Mouse (Mus musculus): Measurements from ENCODE around the gene Ddhd1. TPM values are rescaled to one million over a fixed set of nuclear protein-coding genes. Genes with fewer than 3 reads are reported as not detected.

Gene Ddhd1
- 7.6 and 9.0 TPM in 2 replicates for polyA plus RNA-seq (2015; fragmentation: Nextera tagmentation; extraction: Ambion mirVana)

DNA sequence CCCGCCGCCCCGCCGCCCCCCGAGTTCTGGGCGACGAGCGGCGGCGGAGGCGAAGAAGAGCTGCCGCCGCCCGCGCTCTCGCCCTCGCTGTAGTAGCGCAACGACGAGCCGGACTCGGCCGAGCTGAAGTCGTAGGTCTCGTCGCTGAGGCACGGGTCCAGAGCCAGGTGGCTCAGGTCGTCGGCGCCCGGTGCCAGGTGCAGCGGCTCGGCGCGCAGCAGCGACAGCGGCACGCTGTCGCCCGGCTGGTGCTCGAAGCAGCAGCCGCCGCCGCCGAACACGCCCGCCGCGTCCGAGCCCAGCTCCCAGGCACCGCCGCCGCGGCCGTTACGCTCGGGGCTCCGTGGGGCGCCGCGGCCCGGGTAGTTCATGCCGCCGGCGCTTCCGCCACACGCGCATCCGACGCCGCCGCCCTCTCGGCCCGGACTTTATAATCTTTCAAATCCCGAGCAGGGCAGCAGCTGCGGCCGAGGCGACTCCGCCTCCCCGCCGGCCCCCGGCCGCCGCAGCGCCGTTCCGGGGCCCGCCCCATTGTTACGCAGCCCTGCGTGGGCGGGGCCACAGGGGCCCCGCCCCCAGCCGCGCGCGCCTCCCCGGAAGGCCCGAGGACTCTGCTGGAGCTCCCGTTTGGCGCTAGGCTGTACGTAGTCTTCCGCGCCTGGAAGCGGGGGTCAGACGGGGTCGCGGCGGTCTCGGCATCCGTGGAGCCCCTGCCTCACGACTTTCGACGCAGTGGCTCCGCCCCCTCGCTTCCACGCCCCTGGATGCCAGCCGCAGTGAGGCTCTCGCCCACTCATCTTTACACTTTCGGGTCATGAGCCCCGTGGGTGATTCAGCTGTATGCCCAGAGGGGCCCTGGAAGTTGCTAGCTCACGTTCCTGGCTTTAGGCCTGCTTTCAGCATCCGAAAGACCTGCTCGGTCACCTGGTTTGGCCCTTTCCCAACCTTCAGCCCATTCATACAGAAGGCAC lies at the start of gene Ddhd1:
Gene Ddhd1 (minus strand): TSS at position 503 of the 971 bp plus-strand sequence.
- under 1% methylated on average over 106 of the region's 123 CpGs for WGBS
- Histone ChIP-seq H3K36me3 (no peaks in the 10 kb centered on the region), H3K27ac (peak within 1 kb of the TSS; percentile 95), H3K4me3 (replicated peaks) (peak within 1 kb of the TSS; percentile 89), H3K9me3 (no peaks in the 10 kb centered on the region), H3K9ac (peak within 1 kb of the TSS; percentile 81), H3K4me2 (peak within 1 kb of the TSS; percentile 92), H3K27me3 (replicated peaks) (no peaks in the 10 kb centered on the region), H3K4me1 (peaks cover 12% of the 10 kb centered on the region)
- peak; percentile 91 for ATAC-seq (ENCODE audit: insufficient read depth, low FRiP score, low read depth)

DNA sequence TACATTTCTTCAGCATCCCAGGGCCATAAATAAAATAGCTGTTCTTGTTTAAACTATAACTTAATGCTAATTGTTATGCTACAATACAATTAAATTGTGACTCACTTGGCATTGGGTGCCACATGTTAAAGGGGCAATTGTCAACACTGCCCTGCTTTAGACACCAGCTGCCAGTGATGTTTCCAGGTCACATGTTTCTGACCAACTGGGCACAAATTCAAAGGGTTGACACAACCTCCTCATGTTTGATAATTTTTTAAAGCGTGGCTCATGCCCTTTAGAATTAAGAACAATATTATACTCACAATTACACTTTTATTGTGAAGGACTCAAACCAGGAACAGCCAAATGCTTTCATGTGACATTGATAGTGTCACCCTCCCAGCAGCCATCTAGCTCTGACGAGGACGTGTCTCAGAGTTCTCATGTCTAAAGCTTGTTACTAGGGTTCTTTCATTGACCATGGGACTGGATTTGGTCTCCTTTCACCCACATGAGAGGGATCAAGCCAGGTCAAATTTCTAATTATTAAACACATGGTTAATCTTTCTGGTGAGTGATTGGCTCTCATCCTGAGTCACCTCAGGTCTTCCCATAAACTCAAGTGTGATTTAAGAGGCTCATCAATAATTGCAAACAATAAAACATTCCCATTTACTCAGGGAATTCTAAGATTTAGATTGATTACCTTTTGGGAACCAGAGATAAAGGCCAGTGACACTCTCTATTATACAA lies 49.4 kb upstream of the Ddhd1 start:
- no peak overlapping the region for H3K9ac ChIP-seq
- H3K4me1 ChIP-seq = no peaks in the 10 kb centered on the region
- no peak overlapping the region for H3K27ac ChIP-seq
- H3K27me3 ChIP-seq (replicated peaks) = no peaks in the 10 kb centered on the region
- no peak overlapping the region for H3K4me2 ChIP-seq
- no peak for ATAC-seq (ENCODE audit: insufficient read depth, low FRiP score, low read depth)
- no peak overlapping the region for H3K4me3 ChIP-seq (replicated peaks)
- no peaks in the 10 kb centered on the region for H3K36me3 ChIP-seq
- 63% methylated on average over 3 of the region's 3 CpGs for WGBS
- H3K9me3 ChIP-seq = no peaks in the 10 kb centered on the region

DNA sequence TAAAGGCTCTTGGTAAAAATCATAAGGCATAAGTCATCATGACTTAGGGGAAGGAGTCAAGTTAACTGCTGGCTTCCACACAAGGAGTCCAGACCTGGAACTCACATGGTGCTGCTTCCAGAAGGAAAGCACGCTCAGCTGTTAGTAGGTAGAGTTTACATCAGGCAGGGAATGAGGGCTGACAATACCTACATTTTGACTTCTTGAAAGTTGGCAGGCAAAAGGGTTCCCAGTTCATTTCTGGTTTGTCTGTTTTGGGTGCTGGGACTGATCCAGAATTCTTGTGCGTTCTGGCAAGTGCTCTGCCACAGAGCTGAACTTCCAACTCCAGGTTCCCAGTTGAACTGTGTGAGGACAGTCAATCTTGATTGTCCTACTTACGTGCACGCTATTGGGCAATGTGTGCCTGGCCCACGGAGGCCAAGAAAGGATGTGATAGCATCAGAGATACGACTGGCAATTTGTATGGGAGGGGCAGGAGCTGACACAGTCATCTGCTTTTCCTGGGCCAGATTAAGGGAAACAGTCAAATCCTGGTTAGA lies 42.2 kb upstream of the Ddhd1 start:
- H3K9ac ChIP-seq = no peak overlapping the region
- no peaks in the 10 kb centered on the region for H3K4me1 ChIP-seq
- H3K9me3 ChIP-seq = no peaks in the 10 kb centered on the region
- H3K36me3 ChIP-seq = no peaks in the 10 kb centered on the region
- no peak for ATAC-seq (ENCODE audit: insufficient read depth, low FRiP score, low read depth)
- WGBS = 72% methylated on average over 6 of the region's 6 CpGs
- H3K4me3 ChIP-seq (replicated peaks) = no peak overlapping the region
- H3K4me2 ChIP-seq = no peak overlapping the region
- no peaks in the 10 kb centered on the region for H3K27me3 ChIP-seq (replicated peaks)
- H3K27ac ChIP-seq = no peak overlapping the region

DNA sequence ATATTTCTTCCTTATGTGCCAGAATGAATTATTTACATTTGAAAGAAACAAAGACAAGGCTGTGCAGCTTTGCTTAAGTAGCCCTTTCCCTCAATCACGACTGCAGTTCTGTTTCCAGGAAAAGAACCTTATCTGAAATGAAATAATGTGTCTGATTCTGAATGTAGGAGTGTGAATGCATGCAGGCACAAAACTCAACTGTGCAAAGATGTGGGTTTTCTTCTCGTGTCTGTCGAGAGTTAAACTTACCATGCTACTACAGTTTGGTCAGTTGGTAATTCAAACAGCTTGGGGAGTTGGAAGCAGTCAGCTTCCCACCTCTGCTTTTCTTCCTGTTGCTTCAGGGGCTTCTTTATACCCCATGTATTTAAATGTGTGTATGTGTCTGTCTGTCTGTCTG lies 40.9 kb upstream of the Ddhd1 start:
- H3K9ac ChIP-seq = no peak overlapping the region
- H3K4me3 ChIP-seq (replicated peaks) = no peak overlapping the region
- ATAC-seq (ENCODE audit: insufficient read depth, low FRiP score, low read depth) = no peak
- 39% methylated on average over 3 of the region's 3 CpGs for WGBS
- H3K36me3 ChIP-seq = no peaks in the 10 kb centered on the region
- no peak overlapping the region for H3K4me2 ChIP-seq
- H3K27me3 ChIP-seq (replicated peaks) = no peaks in the 10 kb centered on the region
- no peak overlapping the region for H3K27ac ChIP-seq
- no peaks in the 10 kb centered on the region for H3K4me1 ChIP-seq
- H3K9me3 ChIP-seq = no peaks in the 10 kb centered on the region

DNA sequence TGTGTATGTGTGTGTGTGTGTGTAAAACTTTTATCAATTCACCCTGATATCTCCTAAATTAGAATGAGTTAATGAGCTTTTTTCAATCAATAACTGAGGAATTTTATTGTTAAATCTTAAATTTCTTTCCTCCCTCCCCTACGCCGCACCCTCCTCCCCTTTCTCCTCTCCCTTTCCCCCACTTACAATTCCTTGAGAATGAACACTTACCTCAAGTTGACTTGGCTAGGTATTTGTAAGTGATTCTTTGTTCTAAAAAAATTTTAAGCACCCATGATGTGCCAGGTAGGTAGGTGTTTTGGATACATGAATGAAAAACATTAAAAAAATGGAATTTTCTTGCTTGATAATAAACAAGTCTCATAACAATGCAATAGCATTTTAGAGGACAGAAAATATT lies 38.2 kb upstream of the Ddhd1 start:
- no peak for ATAC-seq (ENCODE audit: insufficient read depth, low FRiP score, low read depth)
- 88% methylated on average over 2 of the region's 2 CpGs for WGBS

DNA sequence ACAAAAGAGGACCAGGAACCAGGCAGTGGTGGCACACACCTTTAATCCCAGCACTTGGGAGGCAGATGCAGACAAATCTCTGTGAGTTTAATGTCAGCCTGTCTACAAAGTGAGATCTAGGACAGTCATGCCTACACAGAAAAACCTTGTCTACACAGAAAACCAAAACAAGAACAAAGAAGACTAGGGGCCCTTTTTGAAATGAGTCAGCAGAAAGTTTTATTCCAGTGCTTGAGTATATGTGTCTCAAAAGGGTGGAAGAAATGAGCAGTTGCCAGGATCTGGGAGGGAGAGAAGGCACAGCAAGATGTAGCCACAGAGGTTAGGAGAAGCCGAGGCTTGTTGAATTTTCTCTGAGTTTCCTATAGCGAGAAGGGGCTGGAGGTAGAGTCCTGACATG lies 35.9 kb upstream of the Ddhd1 start:
- no peak overlapping the region for H3K27ac ChIP-seq
- ATAC-seq (ENCODE audit: insufficient read depth, low FRiP score, low read depth) = no peak
- no peaks in the 10 kb centered on the region for H3K4me1 ChIP-seq
- no peak overlapping the region for H3K4me2 ChIP-seq
- WGBS = 90% methylated on average over 2 of the region's 2 CpGs
- H3K27me3 ChIP-seq (replicated peaks) = no peaks in the 10 kb centered on the region
- no peaks in the 10 kb centered on the region for H3K9me3 ChIP-seq
- no peak overlapping the region for H3K9ac ChIP-seq
- H3K36me3 ChIP-seq = no peaks in the 10 kb centered on the region
- H3K4me3 ChIP-seq (replicated peaks) = no peak overlapping the region

More for the DNA sequence above, 38.2 kb upstream of the Ddhd1 start:
- Histone ChIP-seq H3K9ac (no peak overlapping the region), H3K36me3 (no peaks in the 10 kb centered on the region), H3K9me3 (no peaks in the 10 kb centered on the region), H3K27me3 (replicated peaks) (no peaks in the 10 kb centered on the region), H3K4me2 (no peak overlapping the region), H3K4me1 (no peaks in the 10 kb centered on the region), H3K4me3 (replicated peaks) (no peak overlapping the region), H3K27ac (no peak overlapping the region)

DNA sequence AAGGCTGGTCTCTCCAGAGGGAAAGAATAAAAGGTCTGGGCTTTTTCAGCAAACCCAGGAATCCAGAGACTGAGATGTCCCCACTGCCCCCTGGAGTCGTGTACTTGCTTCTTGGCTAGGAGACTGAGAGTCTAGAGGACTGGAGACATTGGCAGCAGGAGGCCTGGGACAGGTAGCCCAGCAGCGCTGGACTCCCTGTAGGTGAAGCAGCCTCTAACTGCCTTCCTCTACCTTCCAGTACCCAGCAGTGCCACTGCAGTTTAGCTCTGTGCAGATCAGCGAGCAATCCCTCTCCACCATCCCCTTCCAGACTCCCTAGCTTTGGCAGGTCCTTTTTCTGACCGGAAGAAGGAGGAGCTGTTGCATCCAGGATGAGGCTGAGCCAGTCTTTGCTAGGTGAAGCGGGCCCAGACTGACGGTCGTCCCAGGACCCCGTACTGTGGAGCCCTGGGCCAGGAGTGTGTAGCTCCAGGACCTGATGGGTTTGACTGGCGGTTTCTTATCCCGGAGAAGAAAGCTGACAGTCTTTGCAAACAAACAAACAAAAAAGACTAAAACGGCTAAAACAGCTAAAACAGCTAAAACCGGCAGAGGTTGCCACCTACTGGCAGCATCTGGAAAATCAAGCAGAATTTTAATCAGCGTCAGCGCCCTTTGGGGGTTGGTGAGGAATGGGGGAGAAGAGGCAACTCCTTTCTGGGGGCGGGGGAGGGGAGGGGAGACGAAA lies 32.7 kb upstream of the Ddhd1 start:
- Histone ChIP-seq H3K9ac (0 out of 2 replicates have a peak overlapping the region, but pooled peaks have one; percentile 19), H3K27ac (peak overlapping the region; percentile 54; the same call in 1 of the 2 replicates), H3K4me1 (no peaks in the 10 kb centered on the region), H3K27me3 (replicated peaks) (no peaks in the 10 kb centered on the region), H3K9me3 (no peaks in the 10 kb centered on the region), H3K36me3 (no peaks in the 10 kb centered on the region), H3K4me2 (peak overlapping the region; percentile 77), H3K4me3 (replicated peaks) (peak overlapping the region; percentile 53)
- WGBS = 1% methylated on average over 16 of the region's 16 CpGs
- peak; percentile 65; the same call in 1 of the 2 replicates for ATAC-seq (ENCODE audit: insufficient read depth, low FRiP score, low read depth)

DNA sequence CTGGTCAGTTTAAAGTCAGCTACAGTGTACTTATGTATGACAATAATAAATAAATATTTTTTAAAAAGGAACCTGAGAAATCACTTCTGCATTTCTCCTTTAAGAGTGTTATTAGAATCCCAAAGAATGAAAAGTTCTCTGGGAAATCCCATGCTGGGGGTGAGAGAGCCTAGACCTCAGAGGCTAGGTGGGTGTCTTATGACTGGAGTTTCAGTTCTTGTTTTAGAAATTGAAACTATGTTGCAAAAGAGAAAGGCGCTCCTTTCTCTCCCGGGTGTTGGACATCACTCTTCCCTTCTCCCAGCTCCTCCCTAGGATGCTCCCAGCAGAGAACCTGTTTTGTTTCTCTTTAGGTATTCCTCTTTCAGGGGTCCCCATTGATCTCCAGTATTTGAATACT lies 27.4 kb upstream of the Ddhd1 start:
- no peaks in the 10 kb centered on the region for H3K9me3 ChIP-seq
- no peak for ATAC-seq (ENCODE audit: insufficient read depth, low FRiP score, low read depth)
- no peak overlapping the region for H3K27ac ChIP-seq
- no peak overlapping the region for H3K4me3 ChIP-seq (replicated peaks)
- no peak overlapping the region for H3K4me2 ChIP-seq
- no peak overlapping the region for H3K9ac ChIP-seq
- H3K4me1 ChIP-seq = no peaks in the 10 kb centered on the region
- no peaks in the 10 kb centered on the region for H3K36me3 ChIP-seq
- H3K27me3 ChIP-seq (replicated peaks) = no peaks in the 10 kb centered on the region
- WGBS = 77% methylated on average over 2 of the region's 2 CpGs

DNA sequence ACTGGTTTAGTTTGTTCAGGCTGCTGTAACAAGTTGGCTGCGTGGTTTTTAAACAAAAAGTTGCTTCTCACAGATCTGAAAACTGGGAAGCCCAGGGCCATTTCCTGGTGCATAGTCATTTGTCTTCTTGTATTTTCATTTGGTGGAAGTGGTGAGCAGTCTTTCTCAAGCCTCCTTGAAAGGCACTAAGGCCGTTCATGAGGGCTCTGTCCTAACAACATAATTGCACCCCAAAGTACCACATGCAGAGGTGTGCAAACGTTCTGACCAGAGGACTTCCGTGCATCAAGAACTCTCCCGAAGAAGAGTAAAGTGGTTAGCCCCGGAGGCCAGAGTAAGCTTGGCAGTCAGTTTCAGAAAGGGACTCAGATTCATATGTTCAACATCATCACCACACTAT lies 18.8 kb upstream of the Ddhd1 start:
- Histone ChIP-seq H3K36me3 (no peaks in the 10 kb centered on the region), H3K27me3 (replicated peaks) (no peaks in the 10 kb centered on the region), H3K9me3 (no peaks in the 10 kb centered on the region), H3K27ac (no peak overlapping the region), H3K4me2 (no peak overlapping the region), H3K4me1 (no peaks in the 10 kb centered on the region), H3K9ac (no peak overlapping the region), H3K4me3 (replicated peaks) (no peak overlapping the region)
- WGBS = 50% methylated on average over 6 of the region's 6 CpGs
- no peak for ATAC-seq (ENCODE audit: insufficient read depth, low FRiP score, low read depth)

DNA sequence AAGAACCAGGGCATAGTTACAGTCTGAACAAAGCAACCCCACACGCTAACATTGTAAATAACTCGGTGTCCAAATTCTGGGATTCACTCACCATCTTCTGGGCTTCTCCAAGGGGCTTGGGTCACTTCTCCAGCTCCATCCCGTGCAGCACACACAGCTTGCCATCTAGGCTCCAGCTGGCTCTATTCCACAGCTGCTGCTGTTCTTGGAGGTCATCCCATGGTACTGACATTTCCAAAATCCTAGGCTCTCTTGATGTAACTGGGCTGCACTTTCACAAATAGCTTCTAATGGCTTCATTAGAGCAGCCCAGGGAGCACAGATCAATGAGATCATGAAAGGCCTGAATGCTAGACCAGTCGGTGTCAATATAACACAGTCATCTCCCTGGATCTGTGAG lies 10.4 kb upstream of the Ddhd1 start:
- no peak overlapping the region for H3K4me2 ChIP-seq
- H3K4me1 ChIP-seq = no peaks in the 10 kb centered on the region
- H3K27me3 ChIP-seq (replicated peaks) = no peaks in the 10 kb centered on the region
- no peak for ATAC-seq (ENCODE audit: insufficient read depth, low FRiP score, low read depth)
- no peaks in the 10 kb centered on the region for H3K9me3 ChIP-seq
- no peak overlapping the region for H3K9ac ChIP-seq
- no peaks in the 10 kb centered on the region for H3K36me3 ChIP-seq
- no peak overlapping the region for H3K27ac ChIP-seq
- WGBS = 59% methylated on average over 4 of the region's 4 CpGs
- no peak overlapping the region for H3K4me3 ChIP-seq (replicated peaks)

DNA sequence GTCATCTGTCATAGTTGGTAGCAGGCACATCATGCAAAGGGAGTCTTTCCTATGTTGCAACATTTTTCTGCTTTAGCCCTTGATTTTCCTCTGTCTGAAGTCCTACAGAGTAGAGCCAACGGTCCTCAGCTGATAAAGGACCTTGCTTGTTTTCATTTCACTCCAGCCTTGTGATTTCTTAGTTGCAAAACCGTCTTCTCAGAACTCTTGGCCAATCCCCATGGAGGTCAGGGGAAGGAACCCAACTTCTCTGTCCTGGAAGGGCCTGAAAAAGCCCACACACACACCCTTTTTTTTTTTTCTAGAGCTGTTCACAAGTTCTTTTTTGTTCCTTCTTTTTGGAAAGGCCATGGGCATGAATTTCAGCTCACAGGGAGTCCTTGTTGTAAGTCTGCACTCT lies 9.3 kb upstream of the Ddhd1 start:
- ATAC-seq (ENCODE audit: insufficient read depth, low FRiP score, low read depth) = no peak
- no peaks in the 10 kb centered on the region for H3K36me3 ChIP-seq
- H3K27ac ChIP-seq = no peak overlapping the region
- no peak overlapping the region for H3K9ac ChIP-seq
- 66% methylated on average over 2 of the region's 2 CpGs for WGBS
- no peak overlapping the region for H3K4me2 ChIP-seq
- no peaks in the 10 kb centered on the region for H3K27me3 ChIP-seq (replicated peaks)
- H3K4me1 ChIP-seq = no peaks in the 10 kb centered on the region
- H3K9me3 ChIP-seq = no peaks in the 10 kb centered on the region
- H3K4me3 ChIP-seq (replicated peaks) = no peak overlapping the region

All from stomach, embryonic 15.5 days (tissue).